Mouse (Mus musculus): ENCODE data around the gene Capn2. TPM values are rescaled to one million over a fixed set of nuclear protein-coding genes. Genes with fewer than 3 reads are reported as not detected.
A peak's percentile ranks its signal among the peaks of the same experiment; 100 is the strongest.

Capn2 gene
- polyA plus RNA-seq, 1 experiment from 2014 or later: 115 TPM

DNA sequence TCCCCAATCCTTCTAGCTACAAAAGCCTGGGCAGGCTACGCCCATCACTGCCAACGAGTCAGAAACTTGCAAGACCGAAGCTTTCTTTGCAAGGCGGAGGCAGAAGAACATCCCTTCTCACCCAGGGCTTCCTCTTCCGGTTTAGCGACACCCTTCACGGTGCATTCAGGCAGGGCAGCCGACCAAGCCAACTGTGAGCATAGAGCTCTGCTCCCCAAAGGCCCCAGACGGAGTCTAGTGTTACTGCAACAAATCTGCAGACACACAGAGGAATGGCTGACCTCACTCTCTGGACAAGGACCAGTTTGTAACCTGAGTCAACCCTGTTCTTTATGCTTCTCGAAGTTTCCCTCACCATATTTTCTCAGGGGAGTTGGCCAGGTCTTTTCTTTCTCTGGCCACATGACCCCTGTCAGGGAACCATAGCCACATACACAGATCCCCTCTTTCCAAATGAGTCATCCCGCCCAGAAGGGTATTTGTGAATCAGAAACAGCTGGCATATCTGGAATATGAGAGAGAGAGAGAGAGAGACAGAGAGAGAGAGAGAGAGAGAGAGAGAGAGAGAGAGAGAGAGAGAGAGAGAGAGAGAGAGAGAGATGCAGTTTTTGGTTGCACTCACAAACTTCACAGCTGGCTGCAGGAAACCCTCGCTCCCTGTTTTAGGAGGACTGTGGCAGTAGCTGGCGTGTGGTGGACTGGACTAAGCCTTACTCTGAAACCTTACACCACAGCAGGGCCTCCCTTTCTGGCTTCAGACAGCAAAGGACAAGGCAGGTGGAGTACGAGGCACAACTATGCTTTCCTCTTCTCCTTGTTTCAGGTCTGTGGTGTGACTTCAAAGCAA, 2.9 kb upstream of the Capn2 start:
- no peaks in the 10 kb centered on the region for H3K36me3 ChIP-seq
- H3K9me3 ChIP-seq: no peaks in the 10 kb centered on the region
- H3K9ac ChIP-seq: no peak overlapping the region
- no peaks in the 10 kb centered on the region for H3K27me3 ChIP-seq (replicated peaks)
- no peak overlapping the region for H3K4me3 ChIP-seq
- no peak overlapping the region for H3K27ac ChIP-seq
- H3K4me2 ChIP-seq (replicated peaks): peak overlapping the region; percentile 18; the same call in 1 of the 2 replicates
- WGBS: 32% methylated on average over 14 of the region's 14 CpGs
- peaks cover 12% of the 10 kb centered on the region for H3K4me1 ChIP-seq
- ATAC-seq (ENCODE audit: low FRiP score, low read depth): no peak

DNA sequence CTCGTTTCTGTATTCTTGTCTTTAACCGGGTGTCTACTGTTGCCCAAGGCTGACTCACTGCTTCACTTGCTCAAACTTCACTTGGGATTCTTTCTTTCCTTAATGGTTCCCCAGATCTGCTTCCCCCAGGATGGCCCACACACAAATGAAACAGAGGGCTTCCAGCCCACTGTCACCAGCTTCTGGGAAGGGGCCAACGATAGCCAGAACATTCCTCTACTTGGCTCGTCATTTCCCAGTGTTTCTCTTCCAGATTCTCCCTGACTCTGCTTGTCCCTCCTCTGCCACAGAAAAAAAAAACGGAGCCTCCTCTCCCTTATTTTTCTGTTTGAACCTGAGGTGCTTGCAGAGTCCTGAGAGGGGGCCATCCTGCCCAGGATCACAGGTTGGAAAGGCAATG, 1.9 kb upstream of the Capn2 start:
- Histone ChIP-seq H3K9me3 (no peaks in the 10 kb centered on the region), H3K9ac (no peak overlapping the region), H3K4me3 (no peak overlapping the region), H3K36me3 (no peaks in the 10 kb centered on the region), H3K4me1 (peaks cover 17% of the 10 kb centered on the region), H3K27me3 (replicated peaks) (no peaks in the 10 kb centered on the region), H3K4me2 (replicated peaks) (no peak overlapping the region), H3K27ac (no peak overlapping the region)
- WGBS: 82% methylated on average over 5 of the region's 5 CpGs
- ATAC-seq (ENCODE audit: low FRiP score, low read depth): no peak

DNA sequence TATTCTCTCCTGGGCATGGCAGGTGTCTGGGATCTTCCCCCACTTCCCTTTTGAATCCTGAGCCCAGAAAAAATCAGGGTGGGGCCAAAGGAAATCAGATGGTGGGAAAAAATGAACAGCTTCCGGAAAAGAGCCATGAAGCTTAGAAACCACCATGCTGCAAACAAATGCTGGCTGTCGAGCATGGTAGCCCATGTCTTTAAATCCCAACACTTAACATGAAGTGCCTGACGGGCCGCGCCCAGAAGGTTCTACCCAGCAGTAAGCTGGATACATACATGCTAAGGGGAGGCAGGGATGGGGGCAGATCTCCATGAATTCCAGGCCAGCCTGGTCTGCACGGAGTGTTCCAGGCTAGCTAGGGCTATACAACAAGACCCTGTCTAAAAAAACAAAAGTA, 1.4 kb upstream of the Capn2 start:
- Histone ChIP-seq H3K4me3 (no peak overlapping the region), H3K9ac (no peak overlapping the region), H3K4me1 (peaks cover 17% of the 10 kb centered on the region), H3K4me2 (replicated peaks) (no peak overlapping the region), H3K9me3 (no peaks in the 10 kb centered on the region), H3K27me3 (replicated peaks) (no peaks in the 10 kb centered on the region), H3K27ac (no peak overlapping the region), H3K36me3 (no peaks in the 10 kb centered on the region)
- WGBS: 90% methylated on average over 6 of the region's 6 CpGs
- ATAC-seq (ENCODE audit: low FRiP score, low read depth): no peak

DNA sequence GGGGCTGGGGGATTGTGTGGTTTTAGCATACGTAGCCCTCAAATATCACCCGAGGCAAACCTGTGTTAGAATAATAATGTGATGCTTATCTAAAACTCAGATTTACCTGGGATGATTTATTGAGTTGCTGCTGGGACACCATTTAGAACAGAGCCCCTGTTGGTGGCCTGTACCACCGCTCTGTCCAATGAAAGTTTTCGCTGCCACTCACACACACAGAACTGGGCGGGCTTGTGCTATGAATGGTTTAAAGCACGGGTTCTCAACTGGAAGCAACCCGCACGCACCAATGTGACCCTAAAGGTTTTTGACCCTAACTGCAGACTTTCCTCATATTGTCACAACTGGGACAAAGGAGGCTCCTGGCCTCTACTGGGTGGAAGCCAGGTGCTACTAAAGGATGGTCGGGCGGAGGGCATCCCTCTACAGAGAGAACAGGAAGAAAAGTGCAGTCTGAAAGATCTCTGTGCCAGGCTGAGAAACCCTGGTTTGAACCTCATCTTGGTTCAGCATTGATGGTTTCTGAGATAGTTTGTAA, 804 bp upstream of the Capn2 start:
- no peak overlapping the region for H3K27ac ChIP-seq
- no peak overlapping the region for H3K4me3 ChIP-seq
- no peaks in the 10 kb centered on the region for H3K27me3 ChIP-seq (replicated peaks)
- no peaks in the 10 kb centered on the region for H3K9me3 ChIP-seq
- no peaks in the 10 kb centered on the region for H3K36me3 ChIP-seq
- ATAC-seq (ENCODE audit: low FRiP score, low read depth): no peak
- H3K4me1 ChIP-seq: peaks cover 17% of the 10 kb centered on the region
- WGBS: 58% methylated on average over 10 of the region's 10 CpGs
- H3K9ac ChIP-seq: peak overlapping the region; percentile 83; the same call in 1 of the 2 replicates
- no peak overlapping the region; the same call in 1 of the 2 replicates for H3K4me2 ChIP-seq (replicated peaks)

DNA sequence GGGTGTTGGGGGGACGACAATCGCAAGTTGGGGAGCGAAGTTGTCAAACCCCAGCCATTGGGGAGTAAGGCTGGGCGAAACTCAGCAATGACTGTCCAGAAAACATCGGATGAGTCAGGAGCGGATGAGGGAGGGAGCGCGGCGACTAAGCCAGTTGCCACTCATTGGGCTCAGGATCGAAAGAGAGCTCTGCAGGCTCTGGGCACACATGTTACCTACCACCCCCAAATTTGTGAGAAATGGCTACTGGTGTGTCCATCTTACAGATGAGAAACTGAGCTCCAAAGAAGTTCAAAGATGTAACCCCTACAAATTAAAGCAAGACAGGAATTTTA, 236 bp upstream of the Capn2 start:
- ATAC-seq (ENCODE audit: low FRiP score, low read depth): no peak; the same call in 1 of the 2 replicates
- Histone ChIP-seq H3K9me3 (no peaks in the 10 kb centered on the region), H3K36me3 (no peaks in the 10 kb centered on the region), H3K4me3 (peak overlapping the region; percentile 64), H3K4me1 (peaks cover 17% of the 10 kb centered on the region), H3K27me3 (replicated peaks) (no peaks in the 10 kb centered on the region), H3K4me2 (replicated peaks) (peak overlapping the region; percentile 75), H3K9ac (peak overlapping the region; percentile 83), H3K27ac (no peak overlapping the region)
- 0% methylated on average over 10 of the region's 10 CpGs for WGBS

DNA sequence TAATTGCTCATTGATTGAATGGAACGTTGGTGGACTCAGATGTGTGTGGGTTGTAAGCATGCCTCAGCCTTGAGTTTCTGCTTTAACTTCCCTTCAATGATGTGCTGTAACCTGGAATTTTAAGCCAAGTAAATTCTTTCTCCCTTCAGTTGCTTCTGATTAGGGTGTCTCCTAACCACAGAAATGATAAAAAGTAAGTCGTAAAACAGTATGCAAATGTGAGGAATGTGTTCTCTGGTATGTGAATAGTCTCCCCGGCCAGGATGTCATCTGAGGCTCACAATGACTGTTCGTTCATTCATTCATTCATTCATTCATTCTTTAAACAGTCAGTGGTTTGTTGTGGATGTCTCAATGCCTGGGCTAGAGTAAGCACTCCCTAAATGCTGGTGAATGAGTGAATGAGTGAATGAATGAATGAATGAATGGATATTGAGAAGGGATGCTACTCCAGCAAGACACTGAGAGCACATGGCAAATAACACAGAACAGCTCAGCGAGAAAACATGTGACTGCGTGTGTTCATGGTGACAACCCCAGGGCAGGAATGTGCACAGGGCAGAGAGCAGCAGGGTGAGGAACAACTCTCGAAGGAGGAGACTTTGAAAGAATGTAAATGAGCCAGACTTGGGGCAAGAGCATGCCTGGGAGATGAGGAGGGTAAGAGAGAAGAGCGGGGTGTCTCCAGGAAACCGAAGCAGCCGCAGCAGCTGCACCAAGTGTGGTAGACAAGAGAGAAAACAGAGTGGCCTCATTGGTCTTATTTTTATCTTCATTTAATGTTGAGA, 2.4 kb downstream of the Capn2 start:
- Histone ChIP-seq H3K4me3 (no peak overlapping the region), H3K9me3 (no peaks in the 10 kb centered on the region), H3K4me1 (peaks cover 17% of the 10 kb centered on the region), H3K36me3 (peaks cover 24% of the 10 kb centered on the region), H3K9ac (no peak overlapping the region), H3K27ac (no peak overlapping the region), H3K27me3 (replicated peaks) (no peaks in the 10 kb centered on the region), H3K4me2 (replicated peaks) (peak overlapping the region; percentile 75)
- 85% methylated on average over 10 of the region's 10 CpGs for WGBS
- ATAC-seq (ENCODE audit: low FRiP score, low read depth): no peak

DNA sequence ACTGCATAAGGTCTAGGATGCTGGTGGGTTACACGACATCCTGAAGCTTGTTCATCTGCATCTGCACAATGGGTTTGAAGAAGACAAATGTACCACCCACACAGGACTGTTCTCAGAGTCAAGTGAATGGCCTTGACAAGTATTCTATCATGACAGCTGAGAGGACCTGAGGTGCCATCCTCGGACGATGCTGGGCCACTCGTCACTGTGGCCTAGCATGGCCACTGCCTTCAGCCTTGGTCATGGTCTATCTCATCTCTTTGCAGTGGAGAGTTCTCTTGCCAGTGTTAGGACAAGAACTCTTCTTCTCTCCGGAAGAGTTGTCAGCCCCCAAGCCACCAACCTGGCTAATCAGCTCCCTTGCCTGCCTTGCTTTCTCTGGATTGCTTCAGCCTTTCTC, 3.7 kb downstream of the Capn2 start:
- Histone ChIP-seq H3K36me3 (peaks cover 35% of the 10 kb centered on the region), H3K27ac (no peak overlapping the region), H3K9ac (no peak overlapping the region), H3K4me1 (peaks cover 17% of the 10 kb centered on the region), H3K4me2 (replicated peaks) (no peak overlapping the region), H3K4me3 (no peak overlapping the region), H3K9me3 (no peaks in the 10 kb centered on the region), H3K27me3 (replicated peaks) (no peaks in the 10 kb centered on the region)
- no peak for ATAC-seq (ENCODE audit: low FRiP score, low read depth)
- 87% methylated on average over 5 of the region's 5 CpGs for WGBS

DNA sequence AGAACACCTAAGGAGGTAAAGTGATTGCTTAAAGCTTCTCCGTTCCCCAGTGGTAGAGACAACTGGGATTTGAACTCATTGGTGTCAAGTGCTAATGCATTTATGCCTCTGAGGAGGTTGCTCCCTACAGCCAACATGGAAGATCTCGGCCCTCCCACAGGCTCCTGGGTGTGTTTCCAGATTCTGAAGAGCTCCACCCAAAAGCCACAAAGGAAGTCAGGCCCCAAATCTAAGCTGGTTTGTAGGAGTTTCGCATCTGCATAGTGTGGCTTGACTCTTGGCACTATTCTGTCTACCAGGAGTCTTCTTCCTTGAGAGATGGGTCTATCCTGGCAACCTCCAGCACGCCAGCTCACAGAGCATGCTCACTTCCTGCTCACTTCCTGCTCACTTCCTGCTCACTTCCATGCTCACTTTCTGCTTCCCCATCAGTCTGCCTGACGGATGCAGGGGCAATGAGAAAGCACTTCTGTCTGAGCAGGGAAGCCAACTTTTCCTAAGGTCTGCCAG, 4.5 kb downstream of the Capn2 start:
- no peak for ATAC-seq (ENCODE audit: low FRiP score, low read depth)
- Histone ChIP-seq H3K36me3 (peaks cover 38% of the 10 kb centered on the region), H3K4me2 (replicated peaks) (no peak overlapping the region), H3K4me3 (no peak overlapping the region), H3K27me3 (replicated peaks) (no peaks in the 10 kb centered on the region), H3K9ac (no peak overlapping the region), H3K4me1 (peaks cover 17% of the 10 kb centered on the region), H3K9me3 (no peaks in the 10 kb centered on the region), H3K27ac (no peak overlapping the region)
- whole genome bisulfite sequencing: 85% methylated on average over 5 of the region's 5 CpGs

DNA sequence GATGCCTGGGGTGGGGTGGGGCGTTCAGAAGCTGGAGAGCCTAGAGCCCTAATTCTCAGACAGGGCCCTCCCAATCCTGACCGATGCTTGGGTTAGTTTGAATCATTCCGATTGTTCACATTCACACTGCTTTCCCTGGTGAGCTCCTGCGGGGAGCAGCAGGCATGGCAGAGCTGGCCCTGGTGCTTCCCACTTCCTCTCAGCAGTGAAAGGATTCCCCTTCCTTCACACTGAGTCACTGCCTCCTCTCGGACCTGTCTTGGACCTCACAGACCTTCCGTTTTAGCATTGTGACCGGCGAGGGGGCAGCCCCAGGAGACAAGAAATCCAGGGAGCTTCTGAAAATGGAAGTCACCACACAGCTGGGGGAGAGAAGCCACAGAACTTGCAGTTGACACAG, 5.6 kb downstream of the Capn2 start:
- no peak for ATAC-seq (ENCODE audit: low FRiP score, low read depth)
- no peak overlapping the region for H3K9ac ChIP-seq
- peaks cover 38% of the 10 kb centered on the region for H3K36me3 ChIP-seq
- H3K4me2 ChIP-seq (replicated peaks): no peak overlapping the region
- no peak overlapping the region for H3K4me3 ChIP-seq
- H3K27me3 ChIP-seq (replicated peaks): no peaks in the 10 kb centered on the region
- no peaks in the 10 kb centered on the region for H3K9me3 ChIP-seq
- peaks cover 17% of the 10 kb centered on the region for H3K4me1 ChIP-seq
- no peak overlapping the region for H3K27ac ChIP-seq
- WGBS: 80% methylated on average over 8 of the region's 8 CpGs

DNA sequence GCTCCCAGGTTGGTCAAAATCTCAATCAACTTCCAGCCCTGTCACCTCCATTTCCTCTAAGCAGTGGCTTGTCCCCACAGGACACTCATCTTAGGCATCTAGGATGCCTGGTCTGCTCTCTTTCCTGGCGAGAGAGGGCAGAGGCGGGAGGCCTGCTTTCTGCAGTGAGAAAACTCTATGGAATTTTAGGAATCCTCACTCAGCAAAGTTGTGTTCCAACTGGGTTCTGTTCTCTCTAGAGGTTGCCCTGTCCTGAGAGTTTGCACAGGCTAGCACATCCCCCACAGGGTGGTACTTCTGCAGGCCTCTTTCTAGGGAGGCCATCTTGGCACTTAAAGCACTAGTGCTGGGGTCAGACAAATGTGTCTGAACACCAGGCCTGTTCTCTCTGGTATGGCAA, 6.3 kb downstream of the Capn2 start:
- Histone ChIP-seq H3K9ac (no peak overlapping the region), H3K4me1 (peaks cover 13% of the 10 kb centered on the region), H3K27me3 (replicated peaks) (no peaks in the 10 kb centered on the region), H3K27ac (no peak overlapping the region), H3K4me2 (replicated peaks) (no peak overlapping the region), H3K9me3 (no peaks in the 10 kb centered on the region), H3K36me3 (peaks cover 43% of the 10 kb centered on the region), H3K4me3 (no peak overlapping the region)
- WGBS: 87% methylated on average over 2 of the region's 2 CpGs
- no peak for ATAC-seq (ENCODE audit: low FRiP score, low read depth)

DNA sequence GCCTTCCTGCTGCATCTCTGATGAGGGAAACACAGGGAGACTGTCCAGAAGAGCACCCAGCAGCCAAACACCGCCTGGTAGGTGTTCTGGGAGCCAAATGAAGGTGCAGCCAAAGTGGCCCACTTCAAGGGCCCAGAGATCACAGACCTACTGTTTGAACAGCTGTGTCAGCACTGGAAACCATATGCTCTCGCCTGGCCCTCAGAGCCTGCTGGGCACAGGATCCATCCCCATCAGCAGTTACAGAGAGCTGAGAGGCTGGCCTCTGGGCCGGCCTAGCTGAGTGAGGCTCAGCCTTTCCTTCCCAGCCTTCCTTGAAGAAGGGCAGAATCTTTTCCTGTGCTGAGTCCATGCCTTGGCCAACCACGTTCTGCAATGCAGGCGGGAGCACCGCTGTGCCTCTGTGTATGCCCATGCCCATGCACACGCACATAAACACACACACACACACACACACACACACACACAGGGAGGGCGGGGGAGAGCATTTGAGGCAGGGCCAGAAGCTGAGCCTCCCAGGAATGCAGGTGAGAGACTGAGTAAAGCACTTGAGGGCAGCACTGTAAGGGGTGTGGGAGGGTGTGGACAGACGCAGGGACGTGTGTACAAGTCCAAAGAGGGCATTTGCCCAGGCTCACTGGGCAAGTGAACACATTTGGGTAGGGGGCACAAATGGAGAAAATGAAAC, 8.2 kb downstream of the Capn2 start:
- Histone ChIP-seq H3K9me3 (no peaks in the 10 kb centered on the region), H3K4me3 (no peak overlapping the region), H3K27ac (no peak overlapping the region), H3K4me2 (replicated peaks) (no peak overlapping the region), H3K27me3 (replicated peaks) (no peaks in the 10 kb centered on the region), H3K9ac (no peak overlapping the region), H3K36me3 (peaks cover 52% of the 10 kb centered on the region), H3K4me1 (peaks cover 5% of the 10 kb centered on the region)
- 77% methylated on average over 10 of the region's 10 CpGs for WGBS
- no peak for ATAC-seq (ENCODE audit: low FRiP score, low read depth)

Data from neural tube, embryonic 12.5 days (tissue).